Mouse (Mus musculus): Measurements from ENCODE around the gene Adgre5. TPM values are rescaled to one million over a fixed set of nuclear protein-coding genes. Genes with fewer than 3 reads are reported as not detected.

Gene Adgre5
- polyA plus RNA-seq, 1 experiment from 2014 or later = 13.4 TPM

- Histone ChIP-seq H3K27me3 (no peaks in the 10 kb centered on the region), H3K9ac (no peak overlapping the region), H3K4me2 (no peak overlapping the region), H3K4me1 (replicated peaks) (peaks cover 6% of the 10 kb centered on the region), H3K27ac (replicated peaks) (no peak overlapping the region), H3K36me3 (no peaks in the 10 kb centered on the region), H3K9me3 (no peaks in the 10 kb centered on the region), H3K4me3 (no peak overlapping the region)
- 85% methylated on average over 2 of the region's 2 CpGs for WGBS
- ATAC-seq (ENCODE audit: low FRiP score, low read depth) = no peak
Measured at GRCm38 (mm10) chr8:83770669-83771068, 29.5 kb upstream of the Adgre5 start.

DNA sequence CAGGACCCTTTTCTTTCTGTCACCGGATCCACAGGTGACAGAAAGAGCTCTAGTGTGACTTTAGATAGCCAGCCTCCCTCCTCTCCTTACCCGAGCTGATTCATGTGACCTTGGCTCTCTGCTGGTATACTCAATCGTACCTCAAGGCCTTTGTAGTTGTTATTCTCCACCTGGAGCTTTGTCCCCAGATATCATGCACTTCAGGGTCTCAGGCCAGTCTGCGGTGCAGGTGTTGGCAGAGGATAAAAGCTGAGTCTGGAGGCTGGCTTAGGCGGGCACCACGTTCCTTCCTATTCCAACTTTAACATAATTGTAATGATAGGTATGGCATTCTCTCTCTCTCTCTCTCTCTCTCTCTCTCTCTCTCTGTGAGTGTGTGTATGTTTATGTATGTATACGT lies 28.6 kb upstream of the Adgre5 start:
- Histone ChIP-seq H3K9ac (no peak overlapping the region), H3K27me3 (no peaks in the 10 kb centered on the region), H3K4me2 (no peak overlapping the region), H3K9me3 (no peaks in the 10 kb centered on the region), H3K36me3 (no peaks in the 10 kb centered on the region), H3K4me3 (no peak overlapping the region), H3K27ac (replicated peaks) (no peak overlapping the region), H3K4me1 (replicated peaks) (peaks cover 6% of the 10 kb centered on the region)
- no peak for ATAC-seq (ENCODE audit: low FRiP score, low read depth)
- WGBS = 77% methylated on average over 7 of the region's 7 CpGs

DNA sequence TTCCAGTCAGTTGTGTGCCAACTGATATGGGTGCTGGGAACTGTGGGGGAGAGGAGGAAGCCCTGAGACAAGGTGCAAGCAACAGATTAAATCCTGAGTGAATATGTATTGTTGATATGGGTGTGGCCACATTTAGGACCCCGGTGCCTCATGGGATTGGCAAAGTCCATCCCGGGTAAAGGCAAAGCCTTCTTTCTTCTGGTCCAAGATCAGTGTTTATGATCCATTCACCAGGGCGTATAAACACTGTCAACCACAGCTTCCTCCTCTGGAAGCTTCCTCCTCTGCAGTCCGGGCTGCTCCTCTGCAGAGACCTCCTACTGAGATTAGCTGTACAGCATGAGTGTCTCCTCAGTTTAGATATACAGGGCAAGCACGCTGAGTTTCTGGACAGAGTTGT lies 27.4 kb upstream of the Adgre5 start:
- no peak for ATAC-seq (ENCODE audit: low FRiP score, low read depth)
- no peak overlapping the region for H3K4me3 ChIP-seq
- H3K27ac ChIP-seq (replicated peaks) = no peak overlapping the region
- H3K27me3 ChIP-seq = no peaks in the 10 kb centered on the region
- H3K4me1 ChIP-seq (replicated peaks) = peaks cover 6% of the 10 kb centered on the region
- WGBS = 68% methylated on average over 5 of the region's 5 CpGs
- no peaks in the 10 kb centered on the region for H3K9me3 ChIP-seq
- no peak overlapping the region for H3K9ac ChIP-seq
- no peak overlapping the region for H3K4me2 ChIP-seq
- H3K36me3 ChIP-seq = no peaks in the 10 kb centered on the region

- no peaks in the 10 kb centered on the region for H3K36me3 ChIP-seq
- no peaks in the 10 kb centered on the region for H3K9me3 ChIP-seq
- ATAC-seq (ENCODE audit: low FRiP score, low read depth) = no peak
- H3K4me1 ChIP-seq (replicated peaks) = peaks cover 1% of the 10 kb centered on the region
- H3K27ac ChIP-seq (replicated peaks) = no peak overlapping the region
- WGBS = 91% methylated on average over 4 of the region's 4 CpGs
- H3K4me3 ChIP-seq = no peak overlapping the region
- H3K4me2 ChIP-seq = no peak overlapping the region
- H3K9ac ChIP-seq = no peak overlapping the region
- H3K27me3 ChIP-seq = no peaks in the 10 kb centered on the region
Measured at GRCm38 (mm10) chr8:83767442-83767841, 26.3 kb upstream of the Adgre5 start.

DNA sequence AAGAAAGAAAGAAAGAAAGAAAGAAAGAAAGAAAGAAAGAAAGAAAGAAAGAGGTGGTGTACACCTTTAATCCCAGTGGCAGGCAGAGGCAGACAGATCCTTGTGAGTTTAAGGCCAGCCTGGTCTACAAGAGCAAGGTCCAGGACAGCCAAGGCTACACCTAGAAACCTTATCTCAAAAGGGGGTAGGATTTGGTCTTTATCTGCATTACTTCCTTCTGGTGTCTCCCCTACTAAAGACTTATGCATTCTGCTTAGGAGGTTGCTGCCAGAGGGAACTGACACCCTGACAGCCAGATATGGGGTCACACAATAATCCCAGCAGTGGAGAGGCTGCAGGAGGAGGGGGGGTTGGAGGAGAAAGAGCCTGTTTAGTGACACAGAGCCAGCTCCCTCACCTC lies 24.5 kb upstream of the Adgre5 start:
- Histone ChIP-seq H3K36me3 (no peaks in the 10 kb centered on the region), H3K9me3 (no peaks in the 10 kb centered on the region), H3K4me3 (no peak overlapping the region), H3K27ac (replicated peaks) (no peak overlapping the region), H3K4me1 (replicated peaks) (no peaks in the 10 kb centered on the region), H3K4me2 (no peak overlapping the region), H3K9ac (no peak overlapping the region), H3K27me3 (no peaks in the 10 kb centered on the region)
- no peak for ATAC-seq (ENCODE audit: low FRiP score, low read depth)

GRCm38 (mm10) chr8:83764717-83765116 lies 23.6 kb upstream of the Adgre5 start:
- no peaks in the 10 kb centered on the region for H3K27me3 ChIP-seq
- 87% methylated on average over 2 of the region's 2 CpGs for WGBS
- no peaks in the 10 kb centered on the region for H3K36me3 ChIP-seq
- no peak overlapping the region for H3K27ac ChIP-seq (replicated peaks)
- ATAC-seq (ENCODE audit: low FRiP score, low read depth) = no peak
- H3K9me3 ChIP-seq = no peaks in the 10 kb centered on the region
- no peak overlapping the region for H3K4me3 ChIP-seq
- no peak overlapping the region for H3K4me2 ChIP-seq
- no peak overlapping the region for H3K9ac ChIP-seq
- no peaks in the 10 kb centered on the region for H3K4me1 ChIP-seq (replicated peaks)

GRCm38 (mm10) chr8:83764116-83764515 lies 23.0 kb upstream of the Adgre5 start:
- Histone ChIP-seq H3K4me3 (no peak overlapping the region), H3K9ac (no peak overlapping the region), H3K4me1 (replicated peaks) (no peaks in the 10 kb centered on the region), H3K9me3 (no peaks in the 10 kb centered on the region), H3K27me3 (no peaks in the 10 kb centered on the region), H3K36me3 (no peaks in the 10 kb centered on the region), H3K4me2 (no peak overlapping the region), H3K27ac (replicated peaks) (no peak overlapping the region)
- WGBS = 95% methylated on average over 8 of the region's 8 CpGs
- ATAC-seq (ENCODE audit: low FRiP score, low read depth) = no peak

- Histone ChIP-seq H3K4me1 (replicated peaks) (no peaks in the 10 kb centered on the region), H3K4me2 (no peak overlapping the region), H3K9me3 (no peaks in the 10 kb centered on the region), H3K9ac (no peak overlapping the region), H3K27me3 (no peaks in the 10 kb centered on the region), H3K36me3 (no peaks in the 10 kb centered on the region), H3K4me3 (no peak overlapping the region), H3K27ac (replicated peaks) (no peak overlapping the region)
- no peak for ATAC-seq (ENCODE audit: low FRiP score, low read depth)
- 79% methylated on average over 2 of the region's 2 CpGs for WGBS
Measured at GRCm38 (mm10) chr8:83759231-83759759, 18.2 kb upstream of the Adgre5 start.

DNA sequence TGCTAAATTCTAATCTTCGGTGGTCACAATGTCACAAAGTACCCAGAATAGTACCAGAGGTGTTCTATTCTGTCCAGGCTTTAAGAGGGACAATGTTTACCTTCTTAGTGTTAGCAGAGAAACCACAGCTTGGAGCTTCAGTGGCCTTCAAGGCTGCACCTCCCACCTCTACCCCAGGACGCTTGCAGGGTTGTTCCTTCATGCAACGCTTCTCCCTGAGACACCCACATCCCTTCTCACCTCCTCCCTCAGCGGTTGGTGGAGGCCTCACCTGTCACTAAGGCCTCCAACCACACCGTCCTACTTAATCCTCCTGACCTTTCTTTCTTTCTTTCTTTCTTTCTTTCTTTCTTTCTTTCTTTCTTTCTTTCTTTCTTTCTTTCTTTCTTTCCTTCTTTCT lies 17.2 kb upstream of the Adgre5 start:
- Histone ChIP-seq H3K9me3 (no peaks in the 10 kb centered on the region), H3K4me3 (no peak overlapping the region), H3K9ac (no peak overlapping the region), H3K27ac (replicated peaks) (no peak overlapping the region), H3K36me3 (no peaks in the 10 kb centered on the region), H3K4me2 (no peak overlapping the region), H3K4me1 (replicated peaks) (no peaks in the 10 kb centered on the region), H3K27me3 (no peaks in the 10 kb centered on the region)
- no peak for ATAC-seq (ENCODE audit: low FRiP score, low read depth)
- 65% methylated on average over 5 of the region's 5 CpGs for WGBS

- Histone ChIP-seq H3K4me3 (no peak overlapping the region), H3K27ac (replicated peaks) (no peak overlapping the region), H3K36me3 (no peaks in the 10 kb centered on the region), H3K27me3 (no peaks in the 10 kb centered on the region), H3K4me1 (replicated peaks) (no peaks in the 10 kb centered on the region), H3K9ac (no peak overlapping the region), H3K9me3 (no peaks in the 10 kb centered on the region), H3K4me2 (no peak overlapping the region)
- 81% methylated on average over 6 of the region's 6 CpGs for WGBS
- no peak for ATAC-seq (ENCODE audit: low FRiP score, low read depth)
Measured at GRCm38 (mm10) chr8:83757084-83757607, 16.0 kb upstream of the Adgre5 start.

DNA sequence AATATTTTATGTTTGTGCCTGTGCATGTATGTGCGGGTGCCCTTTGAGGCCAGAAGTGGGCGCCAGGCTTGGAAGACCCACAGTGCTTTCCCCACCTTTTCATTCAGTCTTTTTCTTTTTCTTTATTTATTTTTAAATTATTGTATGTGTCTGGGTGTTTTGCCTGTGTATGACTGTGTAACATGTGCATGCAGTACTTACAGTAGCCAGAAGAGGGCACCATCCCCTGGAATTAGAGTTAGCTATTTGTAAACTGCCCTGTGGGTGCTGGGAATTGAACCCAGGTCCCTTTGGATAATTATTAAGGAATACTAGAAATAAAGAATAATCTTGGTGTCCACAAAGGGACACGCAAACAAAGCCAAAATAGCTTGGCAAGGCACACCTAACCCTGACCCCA lies 15.1 kb upstream of the Adgre5 start:
- H3K9ac ChIP-seq = no peak overlapping the region
- no peaks in the 10 kb centered on the region for H3K9me3 ChIP-seq
- no peak for ATAC-seq (ENCODE audit: low FRiP score, low read depth)
- no peaks in the 10 kb centered on the region for H3K27me3 ChIP-seq
- no peak overlapping the region for H3K4me3 ChIP-seq
- 96% methylated on average over 3 of the region's 3 CpGs for WGBS
- H3K27ac ChIP-seq (replicated peaks) = no peak overlapping the region
- H3K36me3 ChIP-seq = no peaks in the 10 kb centered on the region
- no peaks in the 10 kb centered on the region for H3K4me1 ChIP-seq (replicated peaks)
- H3K4me2 ChIP-seq = no peak overlapping the region

GRCm38 (mm10) chr8:83754149-83754548 lies 13.0 kb upstream of the Adgre5 start:
- Histone ChIP-seq H3K9me3 (no peaks in the 10 kb centered on the region), H3K4me1 (replicated peaks) (no peaks in the 10 kb centered on the region), H3K4me2 (no peak overlapping the region), H3K27ac (replicated peaks) (no peak overlapping the region), H3K36me3 (no peaks in the 10 kb centered on the region), H3K4me3 (no peak overlapping the region), H3K27me3 (no peaks in the 10 kb centered on the region), H3K9ac (no peak overlapping the region)
- 60% methylated on average over 2 of the region's 3 CpGs for WGBS
- ATAC-seq (ENCODE audit: low FRiP score, low read depth) = no peak

DNA sequence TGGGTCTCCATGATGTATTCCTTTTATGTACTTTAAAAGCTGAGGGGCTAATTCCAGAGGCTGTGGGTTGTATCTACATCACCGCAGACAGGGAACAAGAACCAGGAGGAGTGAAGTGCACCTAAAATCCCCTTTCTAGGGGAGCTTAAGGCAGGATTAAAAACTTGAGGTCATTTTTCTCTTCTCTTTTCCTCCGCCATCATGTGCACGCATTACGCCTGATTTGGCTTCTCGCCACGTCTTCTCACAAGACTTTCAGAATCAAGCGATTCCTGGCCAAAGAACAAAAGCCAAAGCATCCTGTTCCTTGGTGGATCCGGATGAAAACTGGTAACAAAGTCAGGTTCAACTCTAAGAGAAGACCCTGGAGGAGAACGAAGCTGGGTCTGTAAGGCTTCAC lies 8.1 kb upstream of the Adgre5 start:
- Histone ChIP-seq H3K27me3 (no peaks in the 10 kb centered on the region; the same call in 1 of the 2 replicates), H3K4me1 (replicated peaks) (peaks cover 11% of the 10 kb centered on the region), H3K27ac (replicated peaks) (no peak overlapping the region), H3K4me2 (no peak overlapping the region), H3K36me3 (no peaks in the 10 kb centered on the region), H3K4me3 (no peak overlapping the region), H3K9ac (no peak overlapping the region), H3K9me3 (no peaks in the 10 kb centered on the region)
- WGBS = 84% methylated on average over 9 of the region's 9 CpGs
- no peak for ATAC-seq (ENCODE audit: low FRiP score, low read depth)
